Mouse (Mus musculus): Measurements from ENCODE around the gene Upb1. TPM values are rescaled to one million over a fixed set of nuclear protein-coding genes. Genes with fewer than 3 reads are reported as not detected.

Upb1 gene
- polyA plus RNA-seq, 1 experiment from 2014 or later = 0.41 TPM

DNA sequence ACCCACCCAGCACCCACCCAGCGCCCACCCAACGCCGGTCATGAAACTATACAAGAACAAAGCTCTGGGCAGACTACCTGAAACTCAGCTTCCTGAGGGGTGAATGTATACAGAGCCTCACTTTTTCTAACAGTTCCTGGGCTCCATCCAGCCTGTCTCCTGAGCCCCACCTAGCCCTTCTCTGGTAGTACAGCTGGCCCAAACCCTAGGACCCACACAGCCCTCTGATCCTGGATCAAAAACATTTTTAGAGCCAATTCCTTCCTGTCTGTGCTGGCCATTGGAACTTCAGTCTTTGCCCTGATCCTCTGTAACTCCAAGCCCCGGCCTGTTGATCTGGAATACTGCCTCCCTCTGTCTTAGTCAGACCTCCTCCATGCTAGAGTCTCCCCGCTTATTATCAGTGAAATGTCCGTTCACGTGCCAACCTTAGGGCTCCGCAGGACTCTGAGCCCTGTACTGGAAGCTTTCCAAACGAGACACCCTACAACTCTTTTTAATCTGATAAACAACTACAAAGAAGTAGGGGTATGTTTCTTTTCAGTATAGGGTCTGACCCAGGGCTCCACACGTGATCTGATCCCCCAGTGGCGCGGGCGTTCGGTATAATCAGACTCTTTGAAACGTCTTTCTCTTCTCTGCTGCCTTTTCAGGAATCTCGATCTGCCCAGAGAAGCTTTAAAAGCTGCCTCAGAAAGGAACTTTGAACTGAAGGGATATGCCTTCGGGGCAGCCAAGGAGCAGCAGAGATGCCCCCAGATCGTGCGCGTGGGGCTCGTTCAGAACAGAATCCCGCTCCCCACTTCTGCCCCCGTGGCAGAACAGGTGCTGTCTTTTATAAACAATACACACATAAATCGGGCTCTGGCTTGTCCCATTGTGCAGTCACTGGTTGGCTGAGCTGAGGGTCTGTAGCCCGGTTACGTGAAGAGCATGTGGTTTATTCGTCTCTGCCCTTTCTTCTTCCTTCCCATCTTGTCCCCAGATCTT, 11.5 kb downstream of the Upb1 start:
- H3K4me2 ChIP-seq (ENCODE audit: low read length) = peak overlapping the region; percentile 50
- H3K27ac ChIP-seq (ENCODE audit: low read length) = no peak overlapping the region
- ATAC-seq = peak; percentile 39; the same call in 1 of the 2 replicates
- peaks cover 10% of the 10 kb centered on the region; the same call in 1 of the 2 replicates for H3K4me1 ChIP-seq (ENCODE audit: control insufficient read depth, insufficient read depth, low read length)
- peak overlapping the region; percentile 9; the same call in 1 of the 2 replicates for H3K4me3 ChIP-seq (ENCODE audit: low read depth, low read length)
- H3K9ac ChIP-seq (ENCODE audit: low read depth, low read length) = peak overlapping the region; percentile 32; the same call in 1 of the 2 replicates
- 32% methylated on average over 27 of the region's 27 CpGs for WGBS
- no peaks in the 10 kb centered on the region; the same call in 1 of the 2 replicates for H3K27me3 ChIP-seq (ENCODE audit: control insufficient read depth, insufficient read depth, low read depth, low read length)
- no peaks in the 10 kb centered on the region for H3K36me3 ChIP-seq (ENCODE audit: control insufficient read depth, insufficient read depth, low read length)
- H3K9me3 ChIP-seq (replicated peaks; ENCODE audit: control insufficient read depth, low read length, poor library complexity, severe bottlenecking) = no peaks in the 10 kb centered on the region

GRCm38 (mm10) chr10:75414925-75415324, 14.0 kb downstream of the Upb1 start:
- no peak overlapping the region for H3K27ac ChIP-seq (ENCODE audit: low read length)
- 92% methylated on average over 7 of the region's 7 CpGs for WGBS
- no peaks in the 10 kb centered on the region for H3K9me3 ChIP-seq (replicated peaks; ENCODE audit: control insufficient read depth, low read length, poor library complexity, severe bottlenecking)
- H3K9ac ChIP-seq (ENCODE audit: low read depth, low read length) = no peak overlapping the region
- ATAC-seq = no peak
- no peaks in the 10 kb centered on the region; the same call in 1 of the 2 replicates for H3K27me3 ChIP-seq (ENCODE audit: control insufficient read depth, insufficient read depth, low read depth, low read length)
- H3K4me3 ChIP-seq (ENCODE audit: low read depth, low read length) = no peak overlapping the region
- H3K4me1 ChIP-seq (ENCODE audit: control insufficient read depth, insufficient read depth, low read length) = peaks cover 10% of the 10 kb centered on the region; the same call in 1 of the 2 replicates
- no peaks in the 10 kb centered on the region for H3K36me3 ChIP-seq (ENCODE audit: control insufficient read depth, insufficient read depth, low read length)
- no peak overlapping the region for H3K4me2 ChIP-seq (ENCODE audit: low read length)

- no peak overlapping the region for H3K4me3 ChIP-seq (ENCODE audit: low read depth, low read length)
- no peak for ATAC-seq
- H3K27me3 ChIP-seq (ENCODE audit: control insufficient read depth, insufficient read depth, low read depth, low read length) = no peaks in the 10 kb centered on the region
- no peaks in the 10 kb centered on the region for H3K9me3 ChIP-seq (replicated peaks; ENCODE audit: control insufficient read depth, low read length, poor library complexity, severe bottlenecking)
- H3K4me1 ChIP-seq (ENCODE audit: control insufficient read depth, insufficient read depth, low read length) = peaks cover 3% of the 10 kb centered on the region; the same call in 1 of the 2 replicates
- 94% methylated on average over 8 of the region's 8 CpGs for WGBS
- H3K9ac ChIP-seq (ENCODE audit: low read depth, low read length) = no peak overlapping the region
- no peak overlapping the region for H3K27ac ChIP-seq (ENCODE audit: low read length)
- no peaks in the 10 kb centered on the region for H3K36me3 ChIP-seq (ENCODE audit: control insufficient read depth, insufficient read depth, low read length)
- H3K4me2 ChIP-seq (ENCODE audit: low read length) = no peak overlapping the region
Measured at GRCm38 (mm10) chr10:75417363-75418042, 16.6 kb downstream of the Upb1 start.

GRCm38 (mm10) chr10:75418747-75419146, 17.8 kb downstream of the Upb1 start:
- Histone ChIP-seq H3K27ac (ENCODE audit: low read length) (no peak overlapping the region), H3K27me3 (ENCODE audit: control insufficient read depth, insufficient read depth, low read depth, low read length) (no peaks in the 10 kb centered on the region), H3K9ac (ENCODE audit: low read depth, low read length) (no peak overlapping the region), H3K4me3 (ENCODE audit: low read depth, low read length) (no peak overlapping the region), H3K36me3 (ENCODE audit: control insufficient read depth, insufficient read depth, low read length) (no peaks in the 10 kb centered on the region), H3K9me3 (replicated peaks; ENCODE audit: control insufficient read depth, low read length, poor library complexity, severe bottlenecking) (no peaks in the 10 kb centered on the region), H3K4me1 (ENCODE audit: control insufficient read depth, insufficient read depth, low read length) (no peaks in the 10 kb centered on the region), H3K4me2 (ENCODE audit: low read length) (no peak overlapping the region)
- 64% methylated on average over 4 of the region's 4 CpGs for WGBS
- no peak for ATAC-seq

DNA sequence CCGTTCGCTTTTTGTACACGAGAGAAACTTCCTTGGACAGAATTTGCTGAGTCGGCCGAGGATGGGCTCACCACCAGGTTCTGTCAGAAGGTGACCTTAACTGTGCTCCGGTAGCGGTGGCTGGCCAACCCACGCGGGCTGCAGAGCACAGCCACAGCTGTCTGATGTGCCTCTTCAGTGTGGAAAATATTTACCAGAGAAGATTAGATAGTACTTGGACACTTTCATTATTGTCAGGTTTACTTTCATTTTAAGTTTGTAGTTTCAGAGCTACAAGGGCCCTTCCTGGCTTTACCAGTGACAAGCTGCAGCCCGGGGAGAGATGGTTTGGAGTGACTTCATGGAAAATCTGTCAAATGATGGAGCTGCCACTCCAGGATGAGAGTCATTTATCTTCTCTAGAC, 23.6 kb downstream of the Upb1 start:
- H3K27me3 ChIP-seq (ENCODE audit: control insufficient read depth, insufficient read depth, low read depth, low read length) = no peaks in the 10 kb centered on the region
- no peak overlapping the region for H3K4me3 ChIP-seq (ENCODE audit: low read depth, low read length)
- no peaks in the 10 kb centered on the region for H3K4me1 ChIP-seq (ENCODE audit: control insufficient read depth, insufficient read depth, low read length)
- 93% methylated on average over 10 of the region's 10 CpGs for WGBS
- H3K9me3 ChIP-seq (replicated peaks; ENCODE audit: control insufficient read depth, low read length, poor library complexity, severe bottlenecking) = no peaks in the 10 kb centered on the region
- H3K27ac ChIP-seq (ENCODE audit: low read length) = no peak overlapping the region
- no peak overlapping the region for H3K9ac ChIP-seq (ENCODE audit: low read depth, low read length)
- no peak for ATAC-seq
- no peak overlapping the region for H3K4me2 ChIP-seq (ENCODE audit: low read length)
- no peaks in the 10 kb centered on the region for H3K36me3 ChIP-seq (ENCODE audit: control insufficient read depth, insufficient read depth, low read length)

GRCm38 (mm10) chr10:75428049-75429003, 27.4 kb downstream of the Upb1 start:
- no peak for ATAC-seq

DNA sequence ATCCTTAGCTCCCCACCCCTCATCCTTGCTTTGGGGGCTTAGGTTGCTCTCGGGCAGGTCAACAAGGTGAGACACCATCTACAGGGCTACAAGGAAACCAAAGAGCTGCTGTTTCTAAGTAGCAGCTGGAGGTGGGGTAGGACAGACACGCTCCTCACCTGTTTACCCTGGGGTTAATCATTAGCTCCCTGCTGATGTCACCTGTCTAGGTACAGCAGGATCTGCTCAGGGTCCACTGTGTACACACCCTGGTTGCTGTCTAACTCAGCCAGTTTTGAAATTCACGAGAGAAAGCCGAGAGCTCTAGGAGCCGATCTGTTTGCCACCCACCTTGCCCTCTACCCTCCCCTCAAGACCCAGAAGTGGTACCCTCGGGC, 28.1 kb downstream of the Upb1 start:
- H3K36me3 ChIP-seq (ENCODE audit: control insufficient read depth, insufficient read depth, low read length) = no peaks in the 10 kb centered on the region
- peaks cover 8% of the 10 kb centered on the region; the same call in 1 of the 2 replicates for H3K9me3 ChIP-seq (replicated peaks; ENCODE audit: control insufficient read depth, low read length, poor library complexity, severe bottlenecking)
- H3K4me2 ChIP-seq (ENCODE audit: low read length) = no peak overlapping the region
- no peaks in the 10 kb centered on the region for H3K4me1 ChIP-seq (ENCODE audit: control insufficient read depth, insufficient read depth, low read length)
- no peak for ATAC-seq
- no peak overlapping the region for H3K9ac ChIP-seq (ENCODE audit: low read depth, low read length)
- H3K27ac ChIP-seq (ENCODE audit: low read length) = no peak overlapping the region
- no peak overlapping the region for H3K4me3 ChIP-seq (ENCODE audit: low read depth, low read length)
- 90% methylated on average over 6 of the region's 6 CpGs for WGBS
- no peaks in the 10 kb centered on the region for H3K27me3 ChIP-seq (ENCODE audit: control insufficient read depth, insufficient read depth, low read depth, low read length)

More at GRCm38 (mm10) chr10:75428049-75429003, 27.4 kb downstream of the Upb1 start:
- Histone ChIP-seq H3K9me3 (replicated peaks; ENCODE audit: control insufficient read depth, low read length, poor library complexity, severe bottlenecking) (peaks cover 8% of the 10 kb centered on the region; the same call in 1 of the 2 replicates), H3K4me2 (ENCODE audit: low read length) (no peak overlapping the region), H3K4me1 (ENCODE audit: control insufficient read depth, insufficient read depth, low read length) (no peaks in the 10 kb centered on the region), H3K36me3 (ENCODE audit: control insufficient read depth, insufficient read depth, low read length) (no peaks in the 10 kb centered on the region), H3K9ac (ENCODE audit: low read depth, low read length) (no peak overlapping the region), H3K27me3 (ENCODE audit: control insufficient read depth, insufficient read depth, low read depth, low read length) (no peaks in the 10 kb centered on the region), H3K4me3 (ENCODE audit: low read depth, low read length) (no peak overlapping the region), H3K27ac (ENCODE audit: low read length) (no peak overlapping the region)
- 82% methylated on average over 13 of the region's 13 CpGs for WGBS

GRCm38 (mm10) chr10:75429522-75430146, 28.7 kb downstream of the Upb1 start:
- WGBS = 93% methylated on average over 7 of the region's 7 CpGs
- H3K9me3 ChIP-seq (replicated peaks; ENCODE audit: control insufficient read depth, low read length, poor library complexity, severe bottlenecking) = peaks cover 8% of the 10 kb centered on the region; the same call in 1 of the 2 replicates
- H3K4me1 ChIP-seq (ENCODE audit: control insufficient read depth, insufficient read depth, low read length) = no peaks in the 10 kb centered on the region
- no peaks in the 10 kb centered on the region for H3K36me3 ChIP-seq (ENCODE audit: control insufficient read depth, insufficient read depth, low read length)
- no peak for ATAC-seq
- H3K27ac ChIP-seq (ENCODE audit: low read length) = no peak overlapping the region
- no peak overlapping the region for H3K4me2 ChIP-seq (ENCODE audit: low read length)
- no peak overlapping the region for H3K4me3 ChIP-seq (ENCODE audit: low read depth, low read length)
- no peaks in the 10 kb centered on the region for H3K27me3 ChIP-seq (ENCODE audit: control insufficient read depth, insufficient read depth, low read depth, low read length)
- H3K9ac ChIP-seq (ENCODE audit: low read depth, low read length) = no peak overlapping the region
